Mouse (Mus musculus): Measurements from ENCODE around the gene Bbs4.

DNA sequence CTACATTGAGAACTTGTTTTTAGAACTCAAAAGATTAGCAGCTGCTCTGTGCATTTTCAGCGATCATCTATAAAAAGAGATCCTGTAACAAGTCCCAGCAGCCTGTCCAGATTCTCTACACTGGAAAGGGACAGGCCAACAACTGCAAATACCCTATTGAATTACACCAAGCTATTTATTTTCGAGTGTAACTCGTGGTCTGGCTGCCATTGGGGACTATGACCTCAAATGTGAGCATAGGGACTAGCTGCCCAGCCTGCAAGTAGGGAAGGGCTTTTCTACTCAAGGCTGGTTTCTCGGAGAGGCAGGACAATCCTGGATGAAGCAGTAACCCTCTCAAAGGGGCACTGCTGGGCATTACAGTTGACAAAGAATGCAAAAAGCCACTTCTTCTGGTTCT lies 35.8 kb upstream of the Bbs4 start:
- TF ChIP-seq POLR2A (IDR thresholded peaks at IDR 0.05; ENCODE audit: control insufficient read depth, low read depth, low read length) (no peak), CTCF (IDR thresholded peaks at IDR 0.05; ENCODE audit: control insufficient read depth, insufficient read depth, insufficient replicate concordance, low read depth, low read length) (no peak)
